Mouse (Mus musculus): ENCODE results near the gene Vill. TPM values are rescaled to one million over a fixed set of nuclear protein-coding genes. Genes with fewer than 3 reads are reported as not detected.
A peak's percentile ranks its signal among the peaks of the same experiment; 100 is the strongest.

Gene Vill
- polyA plus RNA-seq, 1 experiment from 2014 or later: 31.6 TPM

DNA sequence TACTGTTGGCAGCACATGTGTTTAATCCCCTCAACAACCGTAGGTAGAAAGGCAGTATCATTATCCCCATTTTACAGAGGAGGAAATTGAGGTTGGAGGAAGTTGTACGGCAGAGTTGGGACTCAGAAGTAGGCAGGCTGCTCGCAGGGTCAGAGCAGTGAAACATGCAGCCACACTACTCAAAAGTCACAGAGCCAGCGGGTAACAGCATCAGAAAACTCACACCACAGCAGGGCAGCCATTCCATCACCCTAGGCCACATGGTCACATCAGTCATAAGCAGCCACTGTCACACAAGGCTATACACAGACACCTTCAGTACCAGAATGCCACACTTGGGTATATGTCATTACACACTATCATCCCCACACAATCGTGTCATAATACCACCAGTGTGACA, 34.7 kb downstream of the Vill start:
- peak overlapping the region; percentile 95; the same call in 1 of the 2 replicates for H3K27ac ChIP-seq
- H3K4me2 ChIP-seq: peak overlapping the region; percentile 75
- no peaks in the 10 kb centered on the region for H3K9me3 ChIP-seq
- no peak for ATAC-seq (ENCODE audit: insufficient read depth, low FRiP score, low read depth)
- H3K4me3 ChIP-seq (replicated peaks): peak overlapping the region; percentile 51; the same call in 1 of the 2 replicates
- H3K27me3 ChIP-seq (replicated peaks): no peaks in the 10 kb centered on the region
- H3K36me3 ChIP-seq: 0 out of 2 replicates have a peak, but pooled peaks cover 2% of the 10 kb centered on the region
- H3K9ac ChIP-seq: no peak overlapping the region
- H3K4me1 ChIP-seq: peaks cover 41% of the 10 kb centered on the region
- WGBS: 81% methylated on average over 5 of the region's 5 CpGs

DNA sequence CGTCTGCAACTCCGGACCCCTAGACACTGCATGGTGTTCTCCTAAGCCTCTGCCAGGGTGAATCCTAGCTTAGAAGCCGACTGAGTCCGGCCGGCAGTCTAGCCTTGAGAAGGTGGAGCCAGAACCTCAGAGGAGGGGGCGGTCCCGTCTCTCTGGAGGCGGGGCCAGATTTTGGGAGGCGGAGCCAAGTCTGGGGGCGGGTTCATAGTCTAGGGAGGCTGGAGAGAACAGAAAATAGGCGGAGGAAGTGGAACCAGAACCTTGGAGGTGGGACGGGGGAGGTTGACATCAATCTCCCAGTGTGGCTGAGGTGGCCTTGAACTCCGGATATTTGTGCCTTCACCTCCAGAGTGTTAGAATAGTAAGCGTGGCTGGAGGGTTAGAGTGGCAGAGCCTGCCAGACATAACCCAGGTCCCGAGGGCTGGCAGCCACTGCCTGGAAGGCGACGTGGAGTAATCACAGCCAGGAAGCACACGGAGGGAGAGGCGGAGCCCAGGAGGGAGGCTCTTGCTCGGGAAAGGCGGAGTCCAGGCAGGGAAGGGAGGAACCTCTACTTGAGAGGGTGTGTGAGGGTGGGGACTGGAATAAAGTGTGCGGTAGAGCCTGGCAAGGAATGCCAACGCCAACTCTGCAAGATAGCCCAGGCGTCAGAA, 35.7 kb downstream of the Vill start:
- 2% methylated on average over 24 of the region's 24 CpGs for WGBS
- peak overlapping the region; percentile 95 for H3K27ac ChIP-seq
- H3K4me3 ChIP-seq (replicated peaks): peak overlapping the region; percentile 51
- no peak overlapping the region for H3K9ac ChIP-seq
- peak overlapping the region; percentile 75 for H3K4me2 ChIP-seq
- no peaks in the 10 kb centered on the region for H3K27me3 ChIP-seq (replicated peaks)
- H3K4me1 ChIP-seq: peaks cover 40% of the 10 kb centered on the region
- peak; percentile 87 for ATAC-seq (ENCODE audit: insufficient read depth, low FRiP score, low read depth)
- H3K36me3 ChIP-seq: 0 out of 2 replicates have a peak, but pooled peaks cover 2% of the 10 kb centered on the region
- no peaks in the 10 kb centered on the region for H3K9me3 ChIP-seq

- no peak overlapping the region for H3K4me3 ChIP-seq (replicated peaks)
- peaks cover 46% of the 10 kb centered on the region for H3K4me1 ChIP-seq
- no peaks in the 10 kb centered on the region for H3K27me3 ChIP-seq (replicated peaks)
- H3K9ac ChIP-seq: no peak overlapping the region
- H3K4me2 ChIP-seq: no peak overlapping the region
- H3K9me3 ChIP-seq: no peaks in the 10 kb centered on the region
- no peak for ATAC-seq (ENCODE audit: insufficient read depth, low FRiP score, low read depth)
- H3K27ac ChIP-seq: no peak overlapping the region
- 0 out of 2 replicates have a peak, but pooled peaks cover under 1% of the 10 kb centered on the region for H3K36me3 ChIP-seq
- WGBS: 63% methylated on average over 7 of the region's 7 CpGs
Observed at GRCm38 (mm10) chr9:119089437-119089836, 36.9 kb downstream of the Vill start.

DNA sequence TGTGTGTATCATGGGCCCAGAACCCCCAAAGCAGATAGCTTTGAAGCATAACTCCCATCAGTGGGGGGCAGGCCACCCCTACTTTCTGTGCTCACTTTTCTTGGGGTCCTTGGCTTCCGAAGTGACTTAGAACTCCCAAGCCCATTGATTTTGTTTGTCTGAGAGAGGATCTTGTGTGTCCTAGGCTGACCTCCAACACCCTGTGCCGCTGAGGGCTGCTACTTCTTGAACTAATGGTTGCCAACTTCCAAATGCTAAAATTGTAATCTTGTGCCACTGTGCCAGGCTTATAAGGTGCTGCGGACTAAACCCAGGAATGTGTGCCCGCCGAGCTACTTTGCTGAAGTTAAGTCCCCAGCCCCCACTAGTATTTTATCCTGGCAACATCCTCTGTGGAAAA, 37.9 kb downstream of the Vill start:
- Histone ChIP-seq H3K4me2 (peak overlapping the region; percentile 3; the same call in 1 of the 2 replicates), H3K4me3 (replicated peaks) (no peak overlapping the region), H3K27me3 (replicated peaks) (no peaks in the 10 kb centered on the region), H3K27ac (no peak overlapping the region), H3K9me3 (no peaks in the 10 kb centered on the region), H3K9ac (no peak overlapping the region), H3K36me3 (no peaks in the 10 kb centered on the region), H3K4me1 (peaks cover 45% of the 10 kb centered on the region)
- ATAC-seq (ENCODE audit: insufficient read depth, low FRiP score, low read depth): no peak
- 90% methylated on average over 5 of the region's 5 CpGs for WGBS

GRCm38 (mm10) chr9:119091581-119092310, 39.2 kb downstream of the Vill start:
- H3K9ac ChIP-seq: no peak overlapping the region

DNA sequence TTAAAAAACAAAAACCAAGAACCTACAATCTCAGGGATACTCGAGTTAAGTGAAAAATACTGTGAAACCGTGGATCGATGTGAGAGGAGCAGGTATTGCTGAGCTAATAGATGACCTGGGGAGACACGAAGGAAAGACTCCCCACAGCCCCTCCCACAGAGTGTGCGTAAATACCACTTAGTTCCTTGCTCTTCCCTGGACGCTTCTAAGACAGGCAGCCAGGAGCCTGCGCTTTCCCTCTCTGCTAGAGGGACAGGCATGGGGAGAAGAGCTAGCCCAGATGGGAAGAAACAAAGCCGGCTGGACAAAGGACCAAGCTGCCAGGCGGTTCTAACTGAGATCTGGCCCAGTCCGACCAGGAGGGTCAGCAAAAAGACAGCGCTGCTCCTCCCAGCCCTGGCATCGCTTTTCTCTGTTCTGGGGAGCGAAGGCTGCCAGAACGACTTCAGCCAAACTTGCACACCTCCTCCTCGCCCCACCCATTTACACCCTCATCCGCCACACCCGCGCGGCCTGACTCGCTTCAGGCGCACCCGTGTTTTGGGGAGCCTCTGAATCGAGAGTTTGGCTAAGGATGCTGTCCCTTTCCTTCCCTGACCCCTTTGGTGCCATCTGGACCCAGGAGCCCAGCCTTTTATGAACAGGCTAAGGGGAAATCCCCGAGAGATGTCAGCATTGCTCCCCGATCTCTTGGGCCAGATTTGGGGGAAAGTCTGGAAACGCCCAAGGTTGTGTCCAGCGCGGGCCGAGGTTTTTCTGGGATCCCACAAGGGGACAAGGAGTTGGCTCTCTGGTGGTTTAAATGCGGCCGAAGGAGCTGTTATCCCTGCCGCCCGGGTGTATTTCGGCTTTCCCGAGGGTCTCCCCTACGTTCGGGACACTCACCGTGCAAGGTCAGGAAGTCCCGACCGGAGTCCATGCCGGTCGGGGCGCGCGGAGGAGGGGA, 40.2 kb downstream of the Vill start:
- WGBS: 2% methylated on average over 45 of the region's 45 CpGs
- no peak for ATAC-seq (ENCODE audit: insufficient read depth, low FRiP score, low read depth)
- H3K9ac ChIP-seq: peak overlapping the region; percentile 38; the same call in 1 of the 2 replicates
- H3K4me3 ChIP-seq (replicated peaks): peak overlapping the region; percentile 52
- H3K27ac ChIP-seq: peak overlapping the region; percentile 79
- H3K27me3 ChIP-seq (replicated peaks): no peaks in the 10 kb centered on the region
- no peaks in the 10 kb centered on the region for H3K36me3 ChIP-seq
- no peaks in the 10 kb centered on the region for H3K9me3 ChIP-seq
- H3K4me2 ChIP-seq: peak overlapping the region; percentile 75
- H3K4me1 ChIP-seq: peaks cover 31% of the 10 kb centered on the region

More at GRCm38 (mm10) chr9:119091581-119092310, 39.2 kb downstream of the Vill start:
- no peak for ATAC-seq (ENCODE audit: insufficient read depth, low FRiP score, low read depth)
- H3K27me3 ChIP-seq (replicated peaks): no peaks in the 10 kb centered on the region
- 70% methylated on average over 12 of the region's 12 CpGs for WGBS
- H3K9me3 ChIP-seq: no peaks in the 10 kb centered on the region
- H3K4me3 ChIP-seq (replicated peaks): peak overlapping the region; percentile 52
- peaks cover 37% of the 10 kb centered on the region for H3K4me1 ChIP-seq
- no peak overlapping the region for H3K27ac ChIP-seq
- H3K4me2 ChIP-seq: peak overlapping the region; percentile 75
- no peaks in the 10 kb centered on the region for H3K36me3 ChIP-seq

DNA sequence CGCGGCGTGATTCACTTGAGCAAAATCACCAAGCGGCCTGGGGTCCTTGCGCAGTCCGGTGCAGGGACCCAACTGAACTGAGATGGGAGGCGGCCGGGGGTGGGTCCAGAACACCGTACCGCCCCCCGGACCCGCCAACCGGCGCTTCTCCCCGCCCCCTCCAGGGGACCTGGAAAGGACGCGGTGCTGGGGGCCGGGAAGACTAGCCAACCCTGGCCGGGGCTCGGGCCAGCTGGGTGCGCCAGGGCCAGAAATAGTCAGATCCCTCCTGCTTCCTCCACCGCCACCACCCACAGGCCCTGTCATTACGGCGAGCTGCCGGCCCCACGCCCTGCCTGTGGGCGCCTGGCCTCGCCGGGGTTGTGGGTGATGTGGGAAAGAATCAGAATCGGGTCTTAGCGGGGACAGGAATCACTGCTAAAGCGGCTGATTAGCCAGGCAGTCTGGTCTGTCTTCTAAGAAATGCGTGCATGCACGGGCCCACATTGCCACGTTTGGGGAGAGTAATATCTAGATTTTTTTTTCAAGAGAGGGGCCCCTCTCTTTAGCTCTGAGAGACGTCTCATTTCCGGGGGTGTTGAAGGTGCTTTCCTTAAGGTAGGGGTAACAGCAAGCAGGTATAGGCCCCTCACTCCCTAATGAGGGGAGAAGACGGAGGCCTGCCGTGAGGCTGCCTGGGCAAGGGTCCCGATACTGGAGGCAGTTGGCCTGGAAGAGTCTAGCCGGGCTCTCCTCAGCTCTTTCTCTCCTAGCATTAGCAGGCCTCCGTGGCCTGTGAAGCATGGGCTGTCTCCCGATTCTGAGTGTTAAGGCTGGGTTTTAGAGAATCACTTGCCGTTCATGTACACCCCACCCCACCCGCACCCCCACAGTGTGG, 41.1 kb downstream of the Vill start, which contains the start of gene Plcd1:
TSS of gene Plcd1 (minus strand) at position 84 of the 877 bp plus-strand sequence.
- ATAC-seq (ENCODE audit: insufficient read depth, low FRiP score, low read depth): peak; percentile 82

DNA sequence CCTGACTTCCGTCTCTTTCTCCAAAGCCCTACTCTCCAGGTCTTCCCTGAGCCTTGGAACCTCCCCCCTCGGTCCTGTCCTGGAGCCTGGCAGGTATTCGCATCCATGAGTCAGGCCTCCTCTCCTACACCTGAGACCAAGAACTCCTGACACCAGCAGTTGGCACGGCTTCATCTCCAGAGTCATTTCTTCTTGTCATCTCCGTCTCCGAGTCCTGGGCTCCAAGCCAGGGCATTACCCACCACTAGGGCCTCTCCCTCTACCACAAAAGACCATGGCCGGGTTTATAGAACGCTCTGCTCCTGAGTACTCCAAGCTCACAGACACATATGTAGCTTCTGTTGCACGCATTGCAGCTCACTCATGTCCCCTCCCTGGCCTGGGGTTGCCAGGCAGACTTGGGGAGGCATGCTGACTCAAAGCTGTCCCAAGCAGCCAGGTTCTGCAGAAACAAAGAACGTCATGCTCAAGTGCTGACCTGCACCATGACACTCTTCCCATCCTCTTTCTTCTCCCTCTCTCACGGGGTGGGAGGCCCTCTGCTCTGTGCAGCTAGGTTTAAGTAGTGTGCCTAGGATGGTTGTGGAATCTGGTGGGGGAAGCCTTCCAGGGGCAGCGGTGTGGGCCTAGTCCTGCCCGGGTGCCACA, 42.0 kb downstream of the Vill start:
- H3K9ac ChIP-seq: no peak overlapping the region
- H3K4me2 ChIP-seq: no peak overlapping the region
- H3K36me3 ChIP-seq: no peaks in the 10 kb centered on the region
- peaks cover 25% of the 10 kb centered on the region for H3K4me1 ChIP-seq
- H3K4me3 ChIP-seq (replicated peaks): no peak overlapping the region
- 68% methylated on average over 13 of the region's 13 CpGs for WGBS
- ATAC-seq (ENCODE audit: insufficient read depth, low FRiP score, low read depth): no peak
- peak overlapping the region; percentile 79; the same call in 1 of the 2 replicates for H3K27ac ChIP-seq
- H3K9me3 ChIP-seq: no peaks in the 10 kb centered on the region
- no peaks in the 10 kb centered on the region for H3K27me3 ChIP-seq (replicated peaks)

More for the DNA sequence above, 41.1 kb downstream of the Vill start, which contains the start of gene Plcd1:
- no peaks in the 10 kb centered on the region for H3K9me3 ChIP-seq
- H3K4me1 ChIP-seq: peaks cover 27% of the 10 kb centered on the region
- H3K4me2 ChIP-seq: peak within 1 kb of the TSS; percentile 75
- H3K9ac ChIP-seq: peak within 1 kb of the TSS; percentile 38; the same call in 1 of the 2 replicates
- no peaks in the 10 kb centered on the region for H3K27me3 ChIP-seq (replicated peaks)
- no peaks in the 10 kb centered on the region for H3K36me3 ChIP-seq
- peak within 1 kb of the TSS; percentile 52 for H3K4me3 ChIP-seq (replicated peaks)
- peak within 1 kb of the TSS; percentile 79 for H3K27ac ChIP-seq
- 10% methylated on average over 45 of the region's 45 CpGs for WGBS

DNA sequence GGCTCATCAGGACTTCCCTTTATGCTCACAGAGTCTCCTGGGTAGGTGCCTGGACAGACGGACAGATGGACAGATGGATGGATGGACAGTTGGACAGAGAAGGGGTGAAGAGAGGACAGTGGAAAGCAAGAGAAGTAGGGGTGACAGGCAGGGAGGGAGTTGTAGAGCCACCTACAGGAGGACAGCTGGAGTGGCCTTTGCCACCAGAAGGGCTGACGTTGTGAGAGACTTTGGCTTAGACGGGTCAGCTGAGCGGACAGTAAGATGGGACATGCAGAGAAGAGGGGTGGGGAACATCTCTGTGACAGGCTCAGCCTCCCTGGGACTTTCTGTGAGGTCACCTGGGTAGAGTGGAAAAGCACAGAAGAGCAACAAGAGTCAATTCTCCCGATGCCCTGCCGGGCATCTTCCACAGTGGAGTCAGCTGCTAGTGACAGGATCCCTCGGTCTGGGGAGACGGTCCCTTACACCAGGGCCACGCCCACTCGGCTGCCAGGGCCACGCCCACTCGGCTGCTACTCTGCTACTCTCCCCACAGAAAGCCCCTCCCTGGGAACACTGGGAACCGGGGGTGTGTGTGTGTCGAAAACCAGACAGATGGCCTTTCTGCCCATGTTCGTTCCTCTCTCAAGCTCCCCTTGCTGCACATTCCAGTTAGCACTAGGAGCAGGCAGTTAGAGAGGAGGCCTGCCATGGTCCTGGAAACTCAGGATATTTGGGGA, 47.8 kb downstream of the Vill start:
- H3K9ac ChIP-seq: no peak overlapping the region

More for the DNA sequence above, 47.8 kb downstream of the Vill start:
- H3K4me1 ChIP-seq: peaks cover 17% of the 10 kb centered on the region
- H3K9me3 ChIP-seq: no peaks in the 10 kb centered on the region
- no peaks in the 10 kb centered on the region for H3K27me3 ChIP-seq (replicated peaks)
- 0 out of 2 replicates have a peak, but pooled peaks have one; percentile 7 for ATAC-seq (ENCODE audit: insufficient read depth, low FRiP score, low read depth)
- H3K4me2 ChIP-seq: no peak overlapping the region
- H3K4me3 ChIP-seq (replicated peaks): no peak overlapping the region
- H3K36me3 ChIP-seq: no peaks in the 10 kb centered on the region
- WGBS: 14% methylated on average over 15 of the region's 15 CpGs
- H3K27ac ChIP-seq: no peak overlapping the region
